Mouse (Mus musculus): Measurements from ENCODE around the gene Stard9. TPM values are rescaled to one million over a fixed set of nuclear protein-coding genes. Genes with fewer than 3 reads are reported as not detected.

The Stard9 gene
- total RNA-seq (2021), result 1 to 10 TPM; 8.5 to 8.7 TPM
- long read RNA-seq, experiment 1, partial matches to known transcripts, result 0 of 5 reads
- long read RNA-seq, experiment 1, other reads (novel, unspliced or antisense), result 4 of 5 reads
- long read RNA-seq, experiment 2, partial matches to known transcripts, result 0 of 3 reads
- long read RNA-seq, experiment 2, other reads (novel, unspliced or antisense), result 3 of 3 reads

- peak; percentile 97 to 99 for DNase-seq (ENCODE audit: low spot score in 2 of 2)
- intact Hi-C loops (cut with DNase I), result no loop called here
Observed at GRCm38 (mm10) chr2:120628886-120629735, at the start of gene Stard9. Gene Stard9 (plus strand): TSS chr2:120629121.

GRCm38 (mm10) chr2:120589759-120590158, 39.2 kb upstream of the Stard9 start:
- intact Hi-C loops (cut with DNase I), result no loop called here
- peak; percentile 67 to 73 for DNase-seq (ENCODE audit: low spot score in 2 of 2)

GRCm38 (mm10) chr2:120592227-120592626, 36.7 kb upstream of the Stard9 start:
- no peak for DNase-seq (ENCODE audit: low spot score in 2 of 2)
- intact Hi-C loops (cut with DNase I), result no loop called here

GRCm38 (mm10) chr2:120597734-120598133, 31.2 kb upstream of the Stard9 start:
- DNase-seq (ENCODE audit: low spot score in 2 of 2), result no peak

GRCm38 (mm10) chr2:120599506-120599905, 29.4 kb upstream of the Stard9 start:
- intact Hi-C loops (cut with DNase I), result no loop called here
- no peak for DNase-seq (ENCODE audit: low spot score in 2 of 2)

More at GRCm38 (mm10) chr2:120597734-120598133, 31.2 kb upstream of the Stard9 start:
- intact Hi-C loops (cut with DNase I), result no loop called here

- intact Hi-C loops (cut with DNase I), result loop anchor here (5.0 kb wide), 1 partner anchor 39 kb away; the partner anchor contains the start of gene Snap23
- peak in 1 of 2 experiments; percentile 52 for DNase-seq (ENCODE audit: low spot score in 2 of 2)
Observed at GRCm38 (mm10) chr2:120606021-120606690, 22.8 kb upstream of the Stard9 start.

- intact Hi-C loops (cut with DNase I), result loop anchor here (2.0 to 5.0 kb wide), 2 partner anchors 42 to 62 kb away; partner anchors contain the start of gene Snap23
- DNase-seq (ENCODE audit: low spot score in 2 of 2), result peak; percentile 91 to 93
Observed at GRCm38 (mm10) chr2:120608830-120609723, 19.8 kb upstream of the Stard9 start, which contains the start of the genes Haus2 and Lrrc57. Gene Haus2 (plus strand): TSS chr2:120609383. Gene Lrrc57 (minus strand): TSS chr2:120609520.

- DNase-seq (ENCODE audit: low spot score in 2 of 2), result no peak
- intact Hi-C loops (cut with DNase I), result no loop called here
Observed at GRCm38 (mm10) chr2:120616279-120617163, 12.4 kb upstream of the Stard9 start.

GRCm38 (mm10) chr2:120619538-120619937, 9.4 kb upstream of the Stard9 start:
- intact Hi-C loops (cut with DNase I), result no loop called here
- no peak for DNase-seq (ENCODE audit: low spot score in 2 of 2)

- DNase-seq (ENCODE audit: low spot score in 2 of 2), result no peak
- intact Hi-C loops (cut with DNase I), result no loop called here
Observed at GRCm38 (mm10) chr2:120622920-120623319, 6.0 kb upstream of the Stard9 start.

GRCm38 (mm10) chr2:120628076-120628865, 650 bp upstream of the Stard9 start:
- intact Hi-C loops (cut with DNase I), result no loop called here
- DNase-seq (ENCODE audit: low spot score in 2 of 2), result no peak

- intact Hi-C loops (cut with DNase I), result no loop called here
- DNase-seq (ENCODE audit: low spot score in 2 of 2), result no peak
Observed at GRCm38 (mm10) chr2:120630246-120630645, 1.3 kb downstream of the Stard9 start.

- no peak for DNase-seq (ENCODE audit: low spot score in 2 of 2)
- intact Hi-C loops (cut with DNase I), result no loop called here
Observed at GRCm38 (mm10) chr2:120630655-120631054, 1.7 kb downstream of the Stard9 start.

- intact Hi-C loops (cut with DNase I), result no loop called here
- no peak for DNase-seq (ENCODE audit: low spot score in 2 of 2)
Observed at GRCm38 (mm10) chr2:120631521-120631920, 2.6 kb downstream of the Stard9 start.

GRCm38 (mm10) chr2:120631957-120632356, 3.0 kb downstream of the Stard9 start:
- intact Hi-C loops (cut with DNase I), result no loop called here
- peak; percentile 25 to 57 for DNase-seq (ENCODE audit: low spot score in 2 of 2)

- intact Hi-C loops (cut with DNase I), result no loop called here
Observed at GRCm38 (mm10) chr2:120640835-120641234, 11.9 kb downstream of the Stard9 start.

GRCm38 (mm10) chr2:120643836-120644235, 14.9 kb downstream of the Stard9 start:
- peak in 1 of 2 experiments; percentile 17 for DNase-seq (ENCODE audit: low spot score in 2 of 2)
- intact Hi-C loops (cut with DNase I), result no loop called here

More at GRCm38 (mm10) chr2:120640835-120641234, 11.9 kb downstream of the Stard9 start:
- no peak for DNase-seq (ENCODE audit: low spot score in 2 of 2)
